Mouse (Mus musculus) cerebellum, postnatal 14 days (tissue): Measurements from ENCODE around the gene Dclre1b.
"Not testable (repeated sequence)": the region's sequence is repeated elsewhere in the genome, so short reads cannot be mapped to it uniquely, and the experiment has no call there.

ENCODE experiments used
- DNase-seq, 2 experiments: peaks; one replicate each; pipeline ENCODE4 v3.0.0; 2021; ENCODE audit warnings: mixed read lengths in 2 of 2

Gene Dclre1b

GRCm38 (mm10) chr3:103809799-103810150 is 531 bp upstream of the Dclre1b start:
- DNase-seq = no peak

- DNase-seq = no peak
These were observed 3.6 kb downstream of the Dclre1b start for GRCm38 (mm10) chr3:103805671-103806070.

GRCm38 (mm10) chr3:103802861-103803260 is 6.4 kb downstream of the Dclre1b start:
- DNase-seq = no peak

- peak; percentile 56 to 63 for DNase-seq
These were observed 7.4 kb downstream of the Dclre1b start for GRCm38 (mm10) chr3:103801631-103802531.

GRCm38 (mm10) chr3:103799507-103799906 is 9.7 kb downstream of the Dclre1b start:
- DNase-seq = no peak

GRCm38 (mm10) chr3:103796389-103796788 is 12.9 kb downstream of the Dclre1b start:
- no peak for DNase-seq

- DNase-seq = no peak
These were observed 16.7 kb downstream of the Dclre1b start for GRCm38 (mm10) chr3:103792566-103792965.

- not testable (repeated sequence) for DNase-seq
These were observed 17.2 kb downstream of the Dclre1b start for GRCm38 (mm10) chr3:103792111-103792406.

- peak; percentile 95 to 96 for DNase-seq
These were observed 17.8 kb downstream of the Dclre1b start, which contains the start of gene Hipk1 for GRCm38 (mm10) chr3:103791230-103792110. TSS of gene Hipk1 (minus strand) at chr3:103791563.

GRCm38 (mm10) chr3:103790346-103791145 is 18.7 kb downstream of the Dclre1b start:
- DNase-seq = peak; percentile 59 to 67

- peak; percentile 39 for DNase-seq
These were observed 19.3 kb downstream of the Dclre1b start for GRCm38 (mm10) chr3:103789891-103790345.

GRCm38 (mm10) chr3:103789096-103789495 is 20.1 kb downstream of the Dclre1b start:
- DNase-seq = no peak

- DNase-seq = no peak
These were observed 22.0 kb downstream of the Dclre1b start for GRCm38 (mm10) chr3:103787225-103787624.

GRCm38 (mm10) chr3:103782844-103783609 is 26.2 kb downstream of the Dclre1b start:
- DNase-seq = no peak

- no peak for DNase-seq
These were observed 28.5 kb downstream of the Dclre1b start for GRCm38 (mm10) chr3:103780777-103781176.

- peak in 1 of 2 experiments; percentile 24 for DNase-seq
These were observed 29.0 kb downstream of the Dclre1b start for GRCm38 (mm10) chr3:103780271-103780670.

- DNase-seq = no peak
These were observed 30.1 kb downstream of the Dclre1b start for GRCm38 (mm10) chr3:103779183-103779582.

GRCm38 (mm10) chr3:103778660-103779059 is 30.6 kb downstream of the Dclre1b start:
- DNase-seq = no peak

GRCm38 (mm10) chr3:103777940-103778339 is 31.3 kb downstream of the Dclre1b start:
- peak; percentile 58 to 64 for DNase-seq

- no peak for DNase-seq
These were observed 35.2 kb downstream of the Dclre1b start for GRCm38 (mm10) chr3:103774009-103774408.

GRCm38 (mm10) chr3:103773508-103773907 is 35.7 kb downstream of the Dclre1b start:
- DNase-seq = no peak

GRCm38 (mm10) chr3:103772846-103773245 is 36.4 kb downstream of the Dclre1b start:
- no peak for DNase-seq
